Mouse (Mus musculus) left cerebral cortex, adult 2 months (tissue): Measurements from ENCODE around the gene Aqp5. TPM values are rescaled to one million over a fixed set of nuclear protein-coding genes. Genes with fewer than 3 reads are reported as not detected.

ENCODE experiments used
- DNase-seq, 2 experiments: peaks; one replicate each; pipeline ENCODE4 v3.0.0; 2021 to 2022; ENCODE audit warnings: low spot score in 2 of 2, mixed read lengths in 1 of 2; ENCODE audit errors: extremely low spot score in 1 of 2
- H3K27ac ChIP-seq: fragments of 200-600 bp; 2 replicates; pipeline ENCODE4 v1.8.1; 2022
- H3K4me3 ChIP-seq: fragments of 200-600 bp; 2 replicates; pipeline ENCODE4 v1.8.1; 2022
- CTCF ChIP-seq: fragments of 200-600 bp; IDR thresholded peaks from 2 replicates; pipeline ENCODE4 v1.8.1; 2022; ENCODE audit warnings: antibody characterized with exemption, mild to moderate bottlenecking, moderate library complexity
- intact Hi-C: fragments of 180-260 bp; cut with DNase I; formaldehyde crosslinking; loops from one replicate; pipeline ENCODE4 v1.15.1; 2025
- long read RNA-seq, 2 experiments: library from polyadenylated mRNA; stranded (forward); transcript quantifications; one replicate each; pipeline ENCODE4 v2.0.0; 2021; ENCODE audit warnings: borderline mapping rate in 2 of 2
- total RNA-seq, 2 experiments: library from RNA; stranded (reverse); gene quantifications; 2 replicates each; pipeline ENCODE4 v1.2.3; 2021

The Aqp5 gene
- under 1 TPM; 0.59 to 0.79 TPM for total RNA-seq
- long read RNA-seq, experiment 1 = 0 reads
- long read RNA-seq, experiment 2 = 0 reads

DNA sequence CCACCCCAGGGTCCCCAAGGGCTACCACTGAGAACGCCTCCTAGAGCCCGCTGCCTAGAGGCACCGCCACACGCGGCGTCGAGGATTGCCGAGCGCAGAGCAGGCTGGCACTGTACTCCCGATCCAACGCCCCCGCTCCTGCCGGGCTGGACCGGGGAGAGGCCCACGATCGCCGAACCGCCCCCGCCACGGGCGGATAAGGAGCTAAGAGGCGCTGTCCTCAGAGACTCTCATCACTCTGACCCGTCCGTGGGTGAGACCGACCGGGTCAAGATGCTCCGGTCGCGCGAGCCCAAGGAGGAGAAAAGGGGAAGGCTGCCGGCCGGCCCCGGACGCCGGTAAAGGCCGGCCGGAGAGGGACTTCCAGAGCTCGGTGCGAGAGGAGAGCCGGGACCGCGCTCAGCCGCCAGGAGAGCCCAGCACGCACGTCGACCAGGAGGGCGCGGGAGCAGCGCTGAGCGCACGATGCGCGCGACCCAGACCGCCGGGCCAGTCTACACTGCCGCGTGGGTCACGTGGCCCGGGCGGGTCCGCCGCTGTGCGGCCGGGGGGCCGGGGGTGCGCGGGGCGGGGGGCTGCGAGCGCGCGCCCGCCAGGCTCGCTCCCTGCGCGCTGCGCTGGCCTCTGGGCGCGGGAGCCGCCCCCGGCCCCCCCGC is at the start of gene Aqp5:
Gene Aqp5, plus strand, starts transcription at position 354 of the 656 bp plus-strand sequence.
- Histone ChIP-seq H3K4me3 (no peak within 1 kb of the TSS), H3K27ac (no peak within 1 kb of the TSS)
- intact Hi-C loops = no loop called here
- DNase-seq = no peak
- TF ChIP-seq CTCF = no peak

DNA sequence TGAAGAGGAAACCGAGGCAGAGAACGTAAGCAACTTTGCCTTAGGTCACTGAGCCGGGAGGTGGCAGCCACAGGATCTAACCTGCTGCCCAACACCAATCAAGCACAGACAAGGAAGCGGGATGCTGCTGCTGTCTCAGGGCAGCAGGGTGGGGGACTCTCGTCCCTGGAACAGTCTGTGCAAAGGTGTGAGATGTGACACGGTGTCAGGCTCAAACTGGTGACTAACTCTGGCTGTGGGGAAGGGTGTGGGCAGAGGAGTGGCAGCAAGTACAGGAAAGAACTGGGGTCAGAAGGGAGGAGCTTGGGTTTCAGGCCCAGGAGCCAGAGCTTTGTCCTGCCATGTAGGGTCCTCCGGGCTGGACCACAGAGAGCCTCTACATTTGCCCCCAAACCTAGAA is 46.5 kb upstream of the Aqp5 start:
- DNase-seq = no peak
- H3K4me3 ChIP-seq = no peak overlapping the region
- intact Hi-C loops = no loop called here
- no peak overlapping the region for H3K27ac ChIP-seq
- TF ChIP-seq CTCF = no peak

DNA sequence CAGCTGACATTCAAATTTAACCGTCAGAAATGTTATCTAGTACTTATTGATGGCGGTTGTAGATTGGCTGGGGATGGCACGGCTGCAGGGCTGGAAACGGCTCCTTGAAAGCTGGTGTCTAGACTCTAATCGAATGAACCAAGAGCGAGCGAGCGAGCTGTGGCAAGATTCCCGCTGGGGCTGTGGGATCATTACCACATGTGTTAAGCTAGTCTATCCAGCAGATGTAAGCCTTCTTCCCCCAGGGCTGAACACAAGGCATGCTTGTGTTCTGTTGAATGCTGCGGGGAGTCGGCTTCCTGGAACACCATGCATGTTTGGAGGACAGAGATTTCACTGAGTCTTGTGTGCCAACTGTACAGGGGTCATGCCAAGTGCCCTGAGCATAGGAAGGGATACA is 44.0 kb upstream of the Aqp5 start:
- intact Hi-C loops = no loop called here
- H3K4me3 ChIP-seq = no peak overlapping the region
- DNase-seq = no peak
- TF ChIP-seq CTCF = no peak
- H3K27ac ChIP-seq = no peak overlapping the region

DNA sequence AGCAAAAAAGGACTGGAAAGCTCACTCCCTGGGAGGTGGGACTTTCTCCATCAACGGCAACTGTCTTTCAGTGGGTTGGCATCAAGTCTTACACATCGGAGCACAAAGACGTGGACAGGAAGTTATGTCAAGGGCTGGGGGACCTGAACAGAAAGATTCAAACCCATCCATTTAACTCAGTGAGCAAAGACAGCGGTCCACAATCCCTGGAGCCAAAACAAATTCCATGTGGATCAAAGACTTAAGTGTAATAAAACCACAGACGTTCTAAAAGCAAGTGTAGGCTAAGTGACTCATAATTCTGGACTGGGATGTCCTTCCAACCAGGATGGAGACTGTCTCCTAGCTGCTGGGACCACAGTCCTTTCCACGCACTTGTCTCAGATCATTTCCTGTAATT is 42.9 kb upstream of the Aqp5 start:
- DNase-seq = no peak
- no peak overlapping the region for H3K4me3 ChIP-seq
- TF ChIP-seq CTCF = no peak
- no peak overlapping the region for H3K27ac ChIP-seq
- intact Hi-C loops = no loop called here

DNA sequence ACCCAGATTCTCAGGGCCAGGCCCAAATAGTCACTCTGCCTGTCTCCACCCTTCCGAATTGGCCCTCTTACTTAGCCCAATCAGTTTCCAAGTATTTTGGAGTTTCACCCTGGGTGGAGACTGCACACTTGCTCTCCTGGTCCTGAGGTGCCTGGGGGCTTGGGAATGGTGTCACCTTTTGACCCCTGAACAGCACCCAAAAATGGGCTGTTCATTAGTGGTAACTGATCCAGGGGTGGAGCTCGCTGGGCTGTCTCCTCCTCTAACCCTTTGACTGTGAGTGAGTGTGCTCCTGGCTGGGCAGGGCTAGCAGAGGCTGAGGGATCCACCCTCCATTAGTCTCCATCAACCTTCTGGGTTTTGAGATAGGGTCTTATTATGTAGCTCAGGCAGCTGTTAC is 40.7 kb upstream of the Aqp5 start:
- no peak for DNase-seq
- Histone ChIP-seq H3K27ac (no peak overlapping the region), H3K4me3 (no peak overlapping the region)
- intact Hi-C loops = no loop called here
- no peak for TF ChIP-seq CTCF

GRCm38 (mm10) chr15:99553767-99554166 is 36.8 kb upstream of the Aqp5 start:
- Histone ChIP-seq H3K4me3 (no peak overlapping the region), H3K27ac (no peak overlapping the region)
- no peak for TF ChIP-seq CTCF
- intact Hi-C loops = no loop called here
- DNase-seq = no peak

GRCm38 (mm10) chr15:99558947-99559346 is 31.6 kb upstream of the Aqp5 start:
- Histone ChIP-seq H3K4me3 (no peak overlapping the region), H3K27ac (no peak overlapping the region)
- TF ChIP-seq CTCF = no peak; the same call in 1 of the 2 replicates
- intact Hi-C loops = no loop called here
- DNase-seq = no peak

DNA sequence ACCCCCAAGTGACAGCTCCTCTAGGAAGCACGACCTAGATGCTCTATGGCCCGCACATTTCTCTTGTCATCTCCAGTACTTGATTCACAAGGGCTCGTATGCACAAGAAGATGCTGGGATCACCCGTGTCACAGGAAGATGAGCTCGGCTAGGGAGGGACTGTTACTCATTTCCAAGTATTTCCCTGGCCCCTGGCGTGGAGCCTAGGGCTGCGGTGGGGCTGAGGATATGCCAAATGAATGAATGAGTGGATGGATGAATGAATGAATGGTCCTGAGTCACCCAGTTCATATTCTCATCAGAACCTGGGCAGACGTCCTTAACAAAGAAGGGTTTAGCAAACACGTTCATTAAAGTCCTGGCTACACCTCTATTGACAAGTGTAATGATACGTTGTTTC is 30.3 kb upstream of the Aqp5 start:
- intact Hi-C loops = no loop called here
- H3K27ac ChIP-seq = no peak overlapping the region
- TF ChIP-seq CTCF = no peak
- DNase-seq = no peak
- no peak overlapping the region for H3K4me3 ChIP-seq

DNA sequence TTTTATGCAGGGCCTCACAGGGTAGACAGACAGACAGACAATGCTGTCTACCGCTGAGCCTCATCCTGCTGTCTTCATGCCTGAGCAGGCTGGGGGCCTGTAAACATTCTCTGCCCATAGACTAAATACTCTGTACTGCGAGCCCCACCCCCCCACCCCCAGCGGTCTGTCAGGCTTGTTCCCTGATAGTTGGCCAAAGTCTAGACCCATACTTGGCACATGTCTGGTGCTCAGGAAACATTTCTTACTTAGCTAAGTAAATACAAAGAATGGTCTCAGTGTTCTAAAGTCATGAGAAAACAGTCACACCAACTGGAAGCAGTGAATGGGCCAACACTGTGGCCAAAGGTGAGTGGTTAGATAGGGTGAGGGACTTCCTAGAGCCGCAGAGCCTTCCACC is 23.2 kb upstream of the Aqp5 start:
- Histone ChIP-seq H3K4me3 (no peak overlapping the region), H3K27ac (no peak overlapping the region)
- DNase-seq = no peak
- intact Hi-C loops = no loop called here
- TF ChIP-seq CTCF = no peak

DNA sequence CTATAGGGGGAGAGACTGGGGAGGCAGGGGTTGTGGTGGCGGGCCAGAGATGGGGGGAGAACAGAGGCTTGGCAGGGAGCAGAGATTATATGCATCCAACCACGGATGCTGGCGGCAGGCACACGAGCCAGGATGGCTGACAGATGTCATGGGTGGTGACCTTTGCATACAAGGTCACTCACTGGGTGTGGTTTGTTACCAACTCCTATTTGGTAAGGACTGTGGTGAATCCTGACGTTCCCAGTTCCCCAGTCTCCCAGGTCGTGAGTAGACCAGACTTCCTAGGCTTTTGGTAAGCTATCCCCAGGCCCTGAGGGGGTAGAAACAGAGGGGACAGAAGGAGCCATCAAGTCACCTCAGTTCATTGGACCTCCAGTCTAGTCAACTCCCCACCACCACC is 21.9 kb upstream of the Aqp5 start:
- intact Hi-C loops = no loop called here
- Histone ChIP-seq H3K27ac (no peak overlapping the region), H3K4me3 (no peak overlapping the region)
- no peak for TF ChIP-seq CTCF
- no peak for DNase-seq

- Histone ChIP-seq H3K4me3 (no peak overlapping the region), H3K27ac (no peak overlapping the region)
- DNase-seq = no peak
- TF ChIP-seq CTCF = no peak
- intact Hi-C loops = no loop called here
Observed at GRCm38 (mm10) chr15:99569123-99569522, 21.5 kb upstream of the Aqp5 start.

- DNase-seq = no peak
- H3K4me3 ChIP-seq = no peak within 1 kb of the TSS
- no peak within 1 kb of the TSS for H3K27ac ChIP-seq
- intact Hi-C loops = no loop called here
- TF ChIP-seq CTCF = no peak
Observed at GRCm38 (mm10) chr15:99578802-99579485, 11.6 kb upstream of the Aqp5 start, which contains the start of gene Aqp2. TSS of gene Aqp2 (plus strand) at chr15:99579055.
